Mouse (Mus musculus): Measurements from ENCODE around the gene Faim2. TPM values are rescaled to one million over a fixed set of nuclear protein-coding genes. Genes with fewer than 3 reads are reported as not detected.
A peak's percentile ranks its signal among the peaks of the same experiment; 100 is the strongest.

The Faim2 gene
- 0.26 TPM in 1 of 2 replicates, not detected in the other for polyA plus RNA-seq (2016; fragmentation: Nextera tagmentation; extraction: Ambion mirVana)

- no peak for DNase-seq (ENCODE audit: low spot score)
- H3K36me3 ChIP-seq, result no peaks in the 10 kb centered on the region
- 21% methylated on average over 27 of the region's 27 CpGs for WGBS
- peaks cover 29% of the 10 kb centered on the region for H3K4me1 ChIP-seq
- peaks cover 61% of the 10 kb centered on the region for H3K27me3 ChIP-seq (ENCODE audit: low read depth, poor library complexity, severe bottlenecking)
- no peak within 1 kb of the TSS for H3K27ac ChIP-seq
- no peaks in the 10 kb centered on the region for H3K9me3 ChIP-seq (replicated peaks)
- H3K4me3 ChIP-seq, result peak within 1 kb of the TSS; percentile 4; the same call in 1 of the 2 replicates
Observed at GRCm38 (mm10) chr15:99527629-99528353, at the start of gene Faim2. TSS of gene Faim2 (minus strand) at chr15:99528165.

GRCm38 (mm10) chr15:99569123-99569522 is 41.2 kb upstream of the Faim2 start:
- Histone ChIP-seq H3K27me3 (ENCODE audit: low read depth, poor library complexity, severe bottlenecking) (no peaks in the 10 kb centered on the region), H3K36me3 (no peaks in the 10 kb centered on the region), H3K4me3 (no peak overlapping the region), H3K27ac (no peak overlapping the region), H3K4me1 (peaks cover 6% of the 10 kb centered on the region; the same call in 1 of the 2 replicates), H3K9me3 (replicated peaks) (no peaks in the 10 kb centered on the region)
- no peak for DNase-seq (ENCODE audit: low spot score)
- 87% methylated on average over 10 of the region's 10 CpGs for WGBS

GRCm38 (mm10) chr15:99568682-99569081 is 40.7 kb upstream of the Faim2 start:
- 77% methylated on average over 6 of the region's 6 CpGs for WGBS
- Histone ChIP-seq H3K4me1 (peaks cover 6% of the 10 kb centered on the region; the same call in 1 of the 2 replicates), H3K4me3 (no peak overlapping the region), H3K27ac (no peak overlapping the region), H3K36me3 (no peaks in the 10 kb centered on the region), H3K27me3 (ENCODE audit: low read depth, poor library complexity, severe bottlenecking) (no peaks in the 10 kb centered on the region), H3K9me3 (replicated peaks) (no peaks in the 10 kb centered on the region)
- DNase-seq (ENCODE audit: low spot score), result no peak

- Histone ChIP-seq H3K9me3 (replicated peaks) (no peaks in the 10 kb centered on the region), H3K27me3 (ENCODE audit: low read depth, poor library complexity, severe bottlenecking) (no peaks in the 10 kb centered on the region), H3K36me3 (no peaks in the 10 kb centered on the region), H3K27ac (no peak overlapping the region), H3K4me1 (peaks cover 6% of the 10 kb centered on the region; the same call in 1 of the 2 replicates), H3K4me3 (no peak overlapping the region)
- WGBS, result 89% methylated on average over 4 of the region's 4 CpGs
- DNase-seq (ENCODE audit: low spot score), result no peak
Observed at GRCm38 (mm10) chr15:99567371-99567770, 39.4 kb upstream of the Faim2 start.

GRCm38 (mm10) chr15:99560246-99560645 is 32.3 kb upstream of the Faim2 start:
- H3K9me3 ChIP-seq (replicated peaks), result no peaks in the 10 kb centered on the region
- no peaks in the 10 kb centered on the region for H3K36me3 ChIP-seq
- DNase-seq (ENCODE audit: low spot score), result no peak
- H3K27me3 ChIP-seq (ENCODE audit: low read depth, poor library complexity, severe bottlenecking), result no peaks in the 10 kb centered on the region
- H3K4me3 ChIP-seq, result no peak overlapping the region
- H3K4me1 ChIP-seq, result peaks cover 13% of the 10 kb centered on the region
- no peak overlapping the region for H3K27ac ChIP-seq
- 81% methylated on average over 10 of the region's 10 CpGs for WGBS

- H3K27me3 ChIP-seq (ENCODE audit: low read depth, poor library complexity, severe bottlenecking), result no peaks in the 10 kb centered on the region
- no peaks in the 10 kb centered on the region for H3K9me3 ChIP-seq (replicated peaks)
- H3K36me3 ChIP-seq, result no peaks in the 10 kb centered on the region
- WGBS, result 93% methylated on average over 1 of the region's 1 CpGs
- H3K4me1 ChIP-seq, result peaks cover 18% of the 10 kb centered on the region
- H3K27ac ChIP-seq, result no peak overlapping the region
- no peak for DNase-seq (ENCODE audit: low spot score)
- H3K4me3 ChIP-seq, result no peak overlapping the region
Observed at GRCm38 (mm10) chr15:99558947-99559346, 31.0 kb upstream of the Faim2 start.

GRCm38 (mm10) chr15:99553767-99554166 is 25.8 kb upstream of the Faim2 start:
- H3K27ac ChIP-seq, result no peak overlapping the region
- no peaks in the 10 kb centered on the region for H3K36me3 ChIP-seq
- 71% methylated on average over 6 of the region's 6 CpGs for WGBS
- no peak for DNase-seq (ENCODE audit: low spot score)
- H3K4me3 ChIP-seq, result no peak overlapping the region
- no peaks in the 10 kb centered on the region for H3K9me3 ChIP-seq (replicated peaks)
- peaks cover 23% of the 10 kb centered on the region for H3K4me1 ChIP-seq
- H3K27me3 ChIP-seq (ENCODE audit: low read depth, poor library complexity, severe bottlenecking), result no peaks in the 10 kb centered on the region

GRCm38 (mm10) chr15:99549901-99550300 is 21.9 kb upstream of the Faim2 start:
- Histone ChIP-seq H3K36me3 (no peaks in the 10 kb centered on the region), H3K9me3 (replicated peaks) (no peaks in the 10 kb centered on the region), H3K4me1 (peaks cover 24% of the 10 kb centered on the region), H3K27me3 (ENCODE audit: low read depth, poor library complexity, severe bottlenecking) (no peaks in the 10 kb centered on the region), H3K4me3 (no peak overlapping the region), H3K27ac (no peak overlapping the region)
- WGBS, result 45% methylated on average over 2 of the region's 2 CpGs
- DNase-seq (ENCODE audit: low spot score), result no peak

GRCm38 (mm10) chr15:99547732-99548131 is 19.8 kb upstream of the Faim2 start:
- peaks cover 21% of the 10 kb centered on the region for H3K27me3 ChIP-seq (ENCODE audit: low read depth, poor library complexity, severe bottlenecking)

GRCm38 (mm10) chr15:99546596-99546995 is 18.6 kb upstream of the Faim2 start:
- Histone ChIP-seq H3K4me1 (peaks cover 20% of the 10 kb centered on the region; the same call in 1 of the 2 replicates), H3K27me3 (ENCODE audit: low read depth, poor library complexity, severe bottlenecking) (peaks cover 25% of the 10 kb centered on the region), H3K27ac (no peak overlapping the region), H3K36me3 (no peaks in the 10 kb centered on the region), H3K4me3 (no peak overlapping the region), H3K9me3 (replicated peaks) (no peaks in the 10 kb centered on the region)
- DNase-seq (ENCODE audit: low spot score), result peak; percentile 46
- WGBS, result 72% methylated on average over 11 of the region's 11 CpGs

More at GRCm38 (mm10) chr15:99547732-99548131, 19.8 kb upstream of the Faim2 start:
- WGBS, result 76% methylated on average over 6 of the region's 6 CpGs
- no peak for DNase-seq (ENCODE audit: low spot score)
- Histone ChIP-seq H3K4me1 (peaks cover 20% of the 10 kb centered on the region; the same call in 1 of the 2 replicates), H3K27ac (0 out of 2 replicates have a peak overlapping the region, but pooled peaks have one; percentile 38), H3K4me3 (no peak overlapping the region), H3K9me3 (replicated peaks) (no peaks in the 10 kb centered on the region), H3K36me3 (no peaks in the 10 kb centered on the region)

- H3K36me3 ChIP-seq, result no peaks in the 10 kb centered on the region
- peaks cover 20% of the 10 kb centered on the region; the same call in 1 of the 2 replicates for H3K4me1 ChIP-seq
- H3K9me3 ChIP-seq (replicated peaks), result no peaks in the 10 kb centered on the region
- DNase-seq (ENCODE audit: low spot score), result no peak
- H3K27ac ChIP-seq, result no peak overlapping the region
- peaks cover 25% of the 10 kb centered on the region for H3K27me3 ChIP-seq (ENCODE audit: low read depth, poor library complexity, severe bottlenecking)
- 44% methylated on average over 7 of the region's 7 CpGs for WGBS
- no peak overlapping the region for H3K4me3 ChIP-seq
Observed at GRCm38 (mm10) chr15:99544047-99544446, 16.1 kb upstream of the Faim2 start.

GRCm38 (mm10) chr15:99539891-99540290 is 11.9 kb upstream of the Faim2 start:
- Histone ChIP-seq H3K9me3 (replicated peaks) (no peaks in the 10 kb centered on the region), H3K36me3 (no peaks in the 10 kb centered on the region), H3K27ac (no peak overlapping the region), H3K4me3 (no peak overlapping the region), H3K27me3 (ENCODE audit: low read depth, poor library complexity, severe bottlenecking) (peaks cover 36% of the 10 kb centered on the region), H3K4me1 (peaks cover 13% of the 10 kb centered on the region; the same call in 1 of the 2 replicates)
- 71% methylated on average over 8 of the region's 8 CpGs for WGBS
- no peak for DNase-seq (ENCODE audit: low spot score)

All from limb, embryonic 10.5 days (tissue).